15 mouse cellular contexts compared by ENCODE assay signal in genomic region chr16:59769936-59770335, GRCm38 (mm10).
"Had no signal": no experiment of that assay in that cellular context is flagged by ENCODE, and none has a peak within 500 bp of the region (broad histone marks: within the 10 kb centered on the region; RNA-seq: fewer than 3 reads in every experiment).

No protein-coding gene starts in this region.

- DNase-seq: gastrocnemius, postnatal 14 days; gastrocnemius, postnatal 36 days; heart, adult 11 months; heart, adult 2 months; heart, postnatal 14 days; heart, postnatal 36 days; kidney, adult 11 months; kidney, adult 2 months; kidney, adult 9 months; kidney, postnatal 14 days; kidney, postnatal 36 days; liver; liver, embryonic 13.5 days had no signal

- ATAC-seq: hindbrain, postnatal 0 days; intestine, embryonic 16.5 days had no signal
